Mouse (Mus musculus) lung, adult 2 months (tissue): ENCODE results near the gene Iah1.

Experiments
- CTCF ChIP-seq: fragments of 200-500 bp; IDR thresholded peaks from 2 replicates; pipeline ENCODE4 v1.5.1; 2011; ENCODE audit warnings: mild to moderate bottlenecking, low read length, control low read depth; ENCODE audit not compliant: insufficient read depth
- POLR2A ChIP-seq: fragments of 200-500 bp; IDR thresholded peaks from 2 replicates; pipeline ENCODE4 v1.6.1; 2011; ENCODE audit warnings: low read depth, mild to moderate bottlenecking, control low read depth, low read length, borderline replicate concordance; ENCODE audit errors: extremely low read depth

- TF ChIP-seq POLR2A (no peak), CTCF (no peak)
These were observed 9.1 kb downstream of the Iah1 start for GRCm38 (mm10) chr12:21325266-21325665.
